Mouse (Mus musculus) midbrain, embryonic 14.5 days (tissue): ENCODE measurements around the gene Tmem125. TPM values are rescaled to one million over a fixed set of nuclear protein-coding genes. Genes with fewer than 3 reads are reported as not detected.
A peak's percentile ranks its signal among the peaks of the same experiment; 100 is the strongest.
"Not testable (repeated sequence)": the region's sequence is repeated elsewhere in the genome, so short reads cannot be mapped to it uniquely, and the experiment has no call there.

Experiments used
- ATAC-seq: fragments of 200-750 bp; cut with Nextera tagmentation; 2 replicates; pipeline ENCODE4 v1.8.0; 2017; ENCODE audit warnings: moderate number of reproducible peaks, moderate library complexity; ENCODE audit not compliant: low FRiP score, low TSS enrichment
- DNase-seq: peaks from one replicate; pipeline ENCODE4 v3.0.0-alpha.2; 2015
- H3K27ac ChIP-seq: fragments of 300-500 bp; sonication (generic); replicated peaks from 2 replicates; pipeline ENCODE4 v1.5.1; 2014; ENCODE audit warnings: mild to moderate bottlenecking, low read depth, low read length, moderate library complexity
- H3K27me3 ChIP-seq: fragments of 300-500 bp; sonication (generic); 2 replicates; pipeline ENCODE4 v1.6.1; 2014; ENCODE audit warnings: low read length, control low read depth, mixed read lengths; ENCODE audit not compliant: control insufficient read depth, insufficient read depth
- H3K36me3 ChIP-seq: fragments of 300-500 bp; sonication (generic); 2 replicates; pipeline ENCODE4 v1.6.1; 2014; ENCODE audit warnings: low read length, control low read depth; ENCODE audit not compliant: control insufficient read depth, insufficient read depth
- H3K4me1 ChIP-seq: fragments of 300-500 bp; sonication (generic); 2 replicates; pipeline ENCODE4 v1.6.1; 2014; ENCODE audit warnings: mild to moderate bottlenecking, antibody characterized with exemption, low read length, control low read depth; ENCODE audit not compliant: control insufficient read depth, insufficient read depth
- H3K4me2 ChIP-seq: fragments of 300-500 bp; sonication (generic); 2 replicates; pipeline ENCODE4 v1.6.1; 2014; ENCODE audit warnings: mild to moderate bottlenecking, low read length, moderate library complexity
- H3K4me3 ChIP-seq: fragments of 300-500 bp; sonication (generic); replicated peaks from 2 replicates; pipeline ENCODE4 v1.5.1; 2014; ENCODE audit warnings: low read depth, low read length
- H3K9ac ChIP-seq: fragments of 300-500 bp; sonication (generic); replicated peaks from 2 replicates; pipeline ENCODE4 v1.6.1; 2014; ENCODE audit warnings: mild to moderate bottlenecking, low read length, moderate library complexity
- H3K9me3 ChIP-seq: fragments of 300-500 bp; sonication (generic); 2 replicates; pipeline ENCODE4 v1.6.1; 2016; ENCODE audit warnings: low read length, control low read depth, mixed read lengths; ENCODE audit not compliant: control insufficient read depth
- WGBS: fragments of 180-500 bp; shearing (Covaris S2); extraction: QIAGEN DNeasy Blood & Tissue Kit; methylation state at CpG from one replicate; pipeline ENCODE4 v1.1.7; 2014; 5-methylcytosine and 5-hydroxymethylcytosine counted together
- polyA plus RNA-seq: library from polyadenylated mRNA; unstranded; fragments of >200 nt; fragmentation: Nextera tagmentation; extraction: Ambion mirVana; gene quantifications from 2 replicates; pipeline ENCODE4 v1.2.1, GENCODE M21; 2014

Tmem125 gene
- polyA plus RNA-seq, 1 experiment from 2014 or later: not detected

- H3K36me3 ChIP-seq: no peaks in the 10 kb centered on the region
- ATAC-seq (no peak), DNase-seq (peak; percentile 55)
- no peak overlapping the region for H3K9ac ChIP-seq
- 28% methylated on average over 20 of the region's 20 CpGs for WGBS
- no peak overlapping the region for H3K4me3 ChIP-seq
- peaks cover 5% of the 10 kb centered on the region for H3K4me1 ChIP-seq
- peak overlapping the region; percentile 12; the same call in 1 of the 2 replicates for H3K4me2 ChIP-seq
- no peaks in the 10 kb centered on the region for H3K27me3 ChIP-seq
- no peaks in the 10 kb centered on the region for H3K9me3 ChIP-seq
- H3K27ac ChIP-seq: no peak overlapping the region
Measured at GRCm38 (mm10) chr4:118516699-118517496, 26.9 kb downstream of the Tmem125 start.

- H3K4me3 ChIP-seq: no peak overlapping the region
- WGBS: 4% methylated on average over 6 of the region's 6 CpGs
- no peak overlapping the region for H3K9ac ChIP-seq
- DNase-seq (peak; percentile 4), ATAC-seq (no peak)
- no peaks in the 10 kb centered on the region for H3K36me3 ChIP-seq
- no peak overlapping the region for H3K27ac ChIP-seq
- no peaks in the 10 kb centered on the region for H3K9me3 ChIP-seq
- H3K4me1 ChIP-seq: no peaks in the 10 kb centered on the region
- H3K4me2 ChIP-seq: no peak overlapping the region
- H3K27me3 ChIP-seq: no peaks in the 10 kb centered on the region
Measured at GRCm38 (mm10) chr4:118509050-118509449, 34.8 kb downstream of the Tmem125 start.

GRCm38 (mm10) chr4:118507171-118507570 is 36.7 kb downstream of the Tmem125 start:
- DNase-seq, H3K9me3 ChIP-seq, H3K4me3 ChIP-seq, H3K9ac ChIP-seq, H3K36me3 ChIP-seq, H3K27ac ChIP-seq, H3K4me2 ChIP-seq, ATAC-seq, H3K4me1 ChIP-seq, H3K27me3 ChIP-seq: not testable (repeated sequence)
- WGBS: 97% methylated on average over 1 of the region's 1 CpGs

GRCm38 (mm10) chr4:118505551-118505950 is 38.3 kb downstream of the Tmem125 start:
- Histone ChIP-seq H3K9ac (no peak overlapping the region), H3K27ac (no peak overlapping the region), H3K9me3 (no peaks in the 10 kb centered on the region), H3K4me1 (no peaks in the 10 kb centered on the region), H3K36me3 (no peaks in the 10 kb centered on the region), H3K4me2 (no peak overlapping the region), H3K27me3 (no peaks in the 10 kb centered on the region), H3K4me3 (no peak overlapping the region)
- no peak for ATAC-seq
- WGBS: 61% methylated on average over 3 of the region's 3 CpGs
- DNase-seq: no peak

GRCm38 (mm10) chr4:118500792-118501191 is 43.1 kb downstream of the Tmem125 start:
- H3K27me3 ChIP-seq: no peaks in the 10 kb centered on the region
- no peak overlapping the region for H3K27ac ChIP-seq
- 60% methylated on average over 9 of the region's 9 CpGs for WGBS
- no peak for ATAC-seq
- no peak overlapping the region for H3K9ac ChIP-seq
- no peak overlapping the region for H3K4me2 ChIP-seq
- H3K4me3 ChIP-seq: no peak overlapping the region
- DNase-seq: no peak
- no peaks in the 10 kb centered on the region for H3K36me3 ChIP-seq
- H3K9me3 ChIP-seq: no peaks in the 10 kb centered on the region
- no peaks in the 10 kb centered on the region for H3K4me1 ChIP-seq

GRCm38 (mm10) chr4:118500171-118500724 is 43.6 kb downstream of the Tmem125 start:
- Histone ChIP-seq H3K4me2 (no peak overlapping the region), H3K36me3 (no peaks in the 10 kb centered on the region), H3K27me3 (no peaks in the 10 kb centered on the region), H3K9me3 (no peaks in the 10 kb centered on the region), H3K9ac (no peak overlapping the region), H3K4me3 (no peak overlapping the region), H3K27ac (no peak overlapping the region), H3K4me1 (no peaks in the 10 kb centered on the region)
- no peak for DNase-seq
- WGBS: 51% methylated on average over 6 of the region's 6 CpGs
- ATAC-seq: no peak

Other genes starting within 250 kb of the Tmem125 start
- gene Szt2, start 134.8 kb downstream of the Tmem125 start, polyA plus RNA-seq: 13.2 and 14.7 TPM in 2 replicates
- gene Med8, start 134.7 kb downstream of the Tmem125 start, polyA plus RNA-seq: 89.6 and 109 TPM in 2 replicates
- gene Elovl1, start 116.0 kb downstream of the Tmem125 start, polyA plus RNA-seq: 14.0 and 25.0 TPM in 2 replicates
- 29.6 and 47.3 TPM in 2 replicates for gene Cdc20, start 106.7 kb downstream of the Tmem125 start, polyA plus RNA-seq
- gene Mpl, start 86.5 kb downstream of the Tmem125 start, polyA plus RNA-seq: 0.13 TPM in 1 of 2 replicates, not detected in the other
- 8.1 and 12.0 TPM in 2 replicates for gene Tie1, start 54.0 kb downstream of the Tmem125 start, polyA plus RNA-seq
- not detected in 2 replicates for gene 2610528J11Rik, start 17.0 kb downstream of the Tmem125 start, polyA plus RNA-seq
- 1.3 and 1.8 TPM in 2 replicates for gene Cfap57, start 76.7 kb upstream of the Tmem125 start, polyA plus RNA-seq
- 106 and 117 TPM in 2 replicates for gene Ebna1bp2, start 76.8 kb upstream of the Tmem125 start, polyA plus RNA-seq
- gene Olfr62, start 114.9 kb upstream of the Tmem125 start, polyA plus RNA-seq: not detected in 2 replicates
- not detected in 2 replicates for gene Olfr1342, start 148.7 kb upstream of the Tmem125 start, polyA plus RNA-seq
- not detected in 2 replicates for gene Olfr1341, start 159.5 kb upstream of the Tmem125 start, polyA plus RNA-seq
- gene Olfr1340, start 176.1 kb upstream of the Tmem125 start, polyA plus RNA-seq: not detected in 2 replicates
- gene Olfr1339, start 188.1 kb upstream of the Tmem125 start, polyA plus RNA-seq: not detected in 2 replicates
- not detected in 2 replicates for gene Olfr1338, start 214.7 kb upstream of the Tmem125 start, polyA plus RNA-seq
- not detected in 2 replicates for gene Olfr1337, start 238.5 kb upstream of the Tmem125 start, polyA plus RNA-seq